Mouse (Mus musculus): Measurements from ENCODE around the gene Zbtb20.

The Zbtb20 gene

GRCm38 (mm10) chr16:43603591-43604141 is 728.0 kb downstream of the Zbtb20 start:
- DNase-seq (ENCODE audit: low spot score in 2 of 2), result no peak

GRCm38 (mm10) chr16:43604399-43605013 is 728.8 kb downstream of the Zbtb20 start:
- DNase-seq (ENCODE audit: low spot score in 2 of 2), result no peak

GRCm38 (mm10) chr16:43607086-43607485 is 731.4 kb downstream of the Zbtb20 start:
- no peak for DNase-seq (ENCODE audit: low spot score in 2 of 2)

GRCm38 (mm10) chr16:43608066-43608465 is 732.4 kb downstream of the Zbtb20 start:
- no peak for DNase-seq (ENCODE audit: low spot score in 2 of 2)

- DNase-seq (ENCODE audit: low spot score in 2 of 2), result no peak
These were observed 734.7 kb downstream of the Zbtb20 start for GRCm38 (mm10) chr16:43610375-43610774.

- no peak for DNase-seq (ENCODE audit: low spot score in 2 of 2)
These were observed 740.7 kb downstream of the Zbtb20 start for GRCm38 (mm10) chr16:43616348-43616747.

- DNase-seq (ENCODE audit: low spot score in 2 of 2), result no peak
These were observed 741.7 kb downstream of the Zbtb20 start for GRCm38 (mm10) chr16:43617346-43617745.

GRCm38 (mm10) chr16:43618286-43618685 is 742.6 kb downstream of the Zbtb20 start:
- DNase-seq (ENCODE audit: low spot score in 2 of 2), result no peak

- DNase-seq (ENCODE audit: low spot score in 2 of 2), result no peak
These were observed 743.6 kb downstream of the Zbtb20 start for GRCm38 (mm10) chr16:43619277-43619676.

GRCm38 (mm10) chr16:43620359-43620758 is 744.7 kb downstream of the Zbtb20 start:
- DNase-seq (ENCODE audit: low spot score in 2 of 2), result no peak

- no peak for DNase-seq (ENCODE audit: low spot score in 2 of 2)
These were observed 747.8 kb downstream of the Zbtb20 start for GRCm38 (mm10) chr16:43623315-43624000.

- DNase-seq (ENCODE audit: low spot score in 2 of 2), result no peak
These were observed 749.2 kb downstream of the Zbtb20 start for GRCm38 (mm10) chr16:43624876-43625275.

GRCm38 (mm10) chr16:43625289-43625688 is 749.6 kb downstream of the Zbtb20 start:
- DNase-seq (ENCODE audit: low spot score in 2 of 2), result no peak

GRCm38 (mm10) chr16:43625956-43626355 is 750.3 kb downstream of the Zbtb20 start:
- DNase-seq (ENCODE audit: low spot score in 2 of 2), result no peak

GRCm38 (mm10) chr16:43628662-43629061 is 753.0 kb downstream of the Zbtb20 start:
- no peak for DNase-seq (ENCODE audit: low spot score in 2 of 2)

GRCm38 (mm10) chr16:43631758-43632157 is 756.1 kb downstream of the Zbtb20 start:
- DNase-seq (ENCODE audit: low spot score in 2 of 2), result no peak

GRCm38 (mm10) chr16:43634037-43634436 is 758.4 kb downstream of the Zbtb20 start:
- no peak for DNase-seq (ENCODE audit: low spot score in 2 of 2)

- DNase-seq (ENCODE audit: low spot score in 2 of 2), result no peak
These were observed 761.6 kb downstream of the Zbtb20 start for GRCm38 (mm10) chr16:43637241-43637640.

- no peak for DNase-seq (ENCODE audit: low spot score in 2 of 2)
These were observed 762.8 kb downstream of the Zbtb20 start for GRCm38 (mm10) chr16:43638406-43639049.

GRCm38 (mm10) chr16:43641230-43641629 is 765.5 kb downstream of the Zbtb20 start:
- DNase-seq (ENCODE audit: low spot score in 2 of 2), result no peak

- no peak for DNase-seq (ENCODE audit: low spot score in 2 of 2)
These were observed 770.2 kb downstream of the Zbtb20 start for GRCm38 (mm10) chr16:43645879-43646278.

GRCm38 (mm10) chr16:43646943-43647342 is 771.3 kb downstream of the Zbtb20 start:
- DNase-seq (ENCODE audit: low spot score in 2 of 2), result no peak

- no peak for DNase-seq (ENCODE audit: low spot score in 2 of 2)
These were observed 772.0 kb downstream of the Zbtb20 start for GRCm38 (mm10) chr16:43647641-43648040.
